Mouse (Mus musculus): Measurements from ENCODE around the gene Smarcad1. TPM values are rescaled to one million over a fixed set of nuclear protein-coding genes. Genes with fewer than 3 reads are reported as not detected.

The Smarcad1 gene
- total RNA-seq, 4 experiments from 2014 or later: 5.8 to 9.8 (median 8.5) TPM

DNA sequence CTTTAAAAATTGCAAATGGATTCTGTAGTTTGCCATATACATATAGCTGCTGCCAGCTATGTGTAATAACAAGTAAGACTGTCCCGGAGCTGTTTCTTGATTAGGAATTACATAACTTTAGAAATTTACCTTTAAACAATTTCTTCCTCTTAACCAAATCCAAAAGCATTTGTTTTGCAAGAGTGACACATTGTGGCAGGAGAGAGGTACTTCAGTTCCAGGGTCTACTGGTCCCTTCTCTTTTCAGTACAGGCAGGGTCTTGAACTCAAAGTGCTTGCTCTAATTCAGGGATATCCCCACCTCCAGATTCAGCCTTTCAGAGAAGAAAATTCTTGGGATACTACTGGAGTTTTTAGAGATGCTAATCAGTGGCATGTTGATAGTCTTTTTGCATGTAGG, 36.8 kb downstream of the Smarcad1 start:
- no peak for DNase-seq (ENCODE audit: low spot score in 2 of 2)

DNA sequence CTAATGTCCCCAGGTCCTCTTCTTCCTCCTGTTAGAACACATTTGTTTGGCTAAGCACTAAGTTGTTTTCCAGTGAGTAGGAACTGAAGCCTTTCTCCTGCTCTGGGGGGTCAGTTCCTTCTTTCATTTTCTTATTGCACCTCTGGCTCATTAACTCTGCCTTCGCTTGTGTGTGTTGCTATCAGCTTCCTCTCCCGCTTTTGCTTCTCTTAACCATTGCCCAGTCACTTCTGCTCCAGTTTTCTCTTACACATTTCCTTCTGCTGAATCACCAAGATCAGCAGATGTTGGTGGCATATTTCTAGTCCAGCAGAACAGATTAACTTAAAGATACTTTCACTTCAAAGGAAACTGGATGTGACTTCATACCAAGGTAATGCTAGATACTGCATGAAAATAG, 72.5 kb downstream of the Smarcad1 start:
- no peak for DNase-seq (ENCODE audit: low spot score in 2 of 2)

DNA sequence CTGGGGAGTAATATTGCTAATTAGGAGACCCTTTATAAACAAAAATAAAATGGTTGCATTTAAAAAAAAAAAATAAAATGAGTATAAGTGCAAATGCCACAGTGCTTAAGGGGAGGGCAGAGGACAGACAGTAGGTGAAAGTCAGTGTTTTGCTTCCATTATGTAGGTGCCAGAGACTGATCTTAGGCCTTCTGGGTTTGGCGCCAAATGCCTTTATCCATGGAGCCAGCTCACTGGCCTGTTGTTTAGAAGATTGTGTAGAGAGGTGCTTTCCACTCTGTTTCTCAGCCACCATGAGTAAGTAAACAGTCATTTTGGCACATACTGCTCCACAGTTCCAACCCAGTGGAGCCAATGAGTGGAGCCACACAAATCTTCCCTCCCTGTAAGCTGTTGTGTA, 75.2 kb downstream of the Smarcad1 start:
- DNase-seq (ENCODE audit: low spot score in 2 of 2): no peak

DNA sequence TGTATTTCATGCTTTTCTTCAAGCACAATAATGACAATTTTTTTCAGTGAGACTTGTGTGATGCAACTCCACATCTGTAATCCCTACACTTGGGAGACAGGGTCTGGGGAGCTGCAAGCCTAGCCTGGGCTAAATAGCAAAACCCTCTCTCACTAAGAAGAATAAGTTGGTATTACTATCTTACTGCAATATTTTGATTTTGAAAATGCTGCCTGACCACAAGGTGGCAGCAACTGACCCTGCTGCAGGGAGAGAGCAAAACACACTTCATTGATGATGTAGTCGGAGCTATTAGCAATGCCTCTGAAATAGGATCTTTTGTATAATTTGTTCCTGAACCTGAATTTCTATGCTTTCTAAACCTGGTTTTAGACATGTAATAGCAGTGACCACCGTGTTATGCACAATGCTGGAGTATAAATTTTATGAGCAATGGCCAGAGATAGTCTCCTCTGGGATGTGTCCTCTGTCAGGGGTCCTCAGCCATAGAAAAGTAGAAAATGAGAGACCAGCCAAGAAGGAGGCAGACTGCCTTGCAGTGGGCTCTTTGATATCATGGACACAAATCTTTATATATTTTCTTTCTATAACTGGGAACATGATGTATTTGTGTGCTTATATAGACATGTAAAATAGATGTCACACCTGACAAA, 83.8 kb downstream of the Smarcad1 start:
- no peak for DNase-seq (ENCODE audit: low spot score in 2 of 2)

DNA sequence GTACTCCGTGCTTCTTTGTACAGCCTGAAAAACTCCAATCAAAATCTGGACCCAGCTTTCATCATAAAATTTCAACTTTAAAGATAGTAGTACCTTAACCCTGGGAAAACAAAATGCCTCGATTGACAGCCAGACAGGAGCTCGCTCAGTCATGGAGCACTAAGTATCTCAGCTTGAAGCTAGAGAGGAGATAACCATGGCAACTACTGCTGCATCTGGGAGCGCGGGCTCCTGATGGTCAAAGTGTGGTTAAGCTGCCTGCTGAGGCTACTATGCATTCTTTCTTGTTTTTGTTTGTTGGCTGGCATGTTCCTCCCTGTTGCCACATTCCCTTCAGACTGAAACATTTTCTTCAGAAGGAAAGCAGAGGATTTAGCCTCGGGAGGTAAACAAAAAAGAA, 90.0 kb downstream of the Smarcad1 start:
- no peak for DNase-seq (ENCODE audit: low spot score in 2 of 2)

DNA sequence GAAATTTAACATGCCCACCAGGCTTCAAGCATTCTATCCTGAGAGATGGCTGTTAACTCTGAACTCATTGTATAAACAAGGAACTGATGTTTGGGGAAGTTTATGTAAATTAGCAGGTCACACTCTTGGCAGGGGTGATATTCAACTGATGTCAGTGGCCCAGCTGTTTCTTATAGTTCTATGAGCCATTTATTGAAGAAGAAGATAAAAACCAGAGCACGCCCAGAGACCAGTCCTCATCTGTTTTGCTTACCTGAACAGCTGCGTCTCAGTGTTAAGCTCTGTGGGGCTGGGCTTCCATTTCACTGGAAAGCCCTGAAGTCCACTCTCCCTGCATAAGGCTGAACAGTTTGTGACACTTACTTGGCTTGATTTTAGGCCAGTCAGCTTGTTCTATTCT, 95.4 kb downstream of the Smarcad1 start:
- DNase-seq (ENCODE audit: low spot score in 2 of 2): no peak

DNA sequence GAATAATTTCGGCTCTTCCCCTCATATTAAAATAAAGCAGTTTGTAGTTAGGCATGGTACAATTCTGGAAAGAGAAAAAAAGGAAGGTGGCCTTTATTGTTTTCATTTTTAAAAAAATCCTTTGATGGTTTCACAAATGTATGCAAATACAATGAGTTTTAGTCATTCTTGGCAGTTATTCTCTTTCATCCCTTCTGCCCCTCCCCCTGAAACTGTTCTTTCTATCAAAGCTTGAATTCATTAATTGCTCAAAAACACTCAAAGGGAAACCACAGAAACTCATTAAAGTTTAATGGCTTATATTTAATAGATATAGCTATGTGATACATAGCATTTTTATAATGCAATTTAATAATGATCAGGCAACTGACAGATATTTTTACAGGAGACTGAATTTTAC, 95.9 kb downstream of the Smarcad1 start:
- no peak for DNase-seq (ENCODE audit: low spot score in 2 of 2)

DNA sequence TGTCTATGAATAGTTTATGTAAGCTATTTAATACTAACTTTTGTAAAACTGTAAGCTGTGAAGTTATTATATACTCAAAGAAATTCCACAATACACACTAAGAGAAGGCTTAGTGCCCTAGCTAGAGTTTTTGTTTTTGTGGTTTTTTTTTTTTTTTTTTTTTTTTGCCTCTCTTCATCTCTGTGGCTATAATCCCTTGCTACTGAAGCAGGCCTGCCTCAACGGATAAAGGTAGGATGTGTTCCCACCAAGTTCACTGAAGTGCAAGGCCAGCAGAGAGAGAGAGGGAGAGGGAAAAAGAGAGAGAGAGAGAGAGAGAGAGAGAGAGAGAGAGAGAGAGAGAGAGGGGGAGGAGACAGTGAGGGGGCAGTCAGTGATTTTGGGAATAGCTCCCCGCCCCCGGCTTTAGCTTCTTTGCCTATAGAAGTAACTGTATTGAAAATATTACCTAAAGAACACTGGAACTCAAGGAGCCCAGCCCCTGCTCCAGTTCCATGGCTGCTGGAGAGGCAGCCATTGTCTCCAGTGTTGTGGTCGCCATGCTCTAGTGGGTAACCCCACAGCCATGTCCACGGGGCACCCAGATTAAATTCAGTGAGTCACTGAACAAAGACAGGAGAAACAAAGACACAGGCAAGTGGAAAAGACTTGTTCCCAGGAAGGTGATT, 97.8 kb downstream of the Smarcad1 start:
- DNase-seq (ENCODE audit: low spot score in 2 of 2): no peak

DNA sequence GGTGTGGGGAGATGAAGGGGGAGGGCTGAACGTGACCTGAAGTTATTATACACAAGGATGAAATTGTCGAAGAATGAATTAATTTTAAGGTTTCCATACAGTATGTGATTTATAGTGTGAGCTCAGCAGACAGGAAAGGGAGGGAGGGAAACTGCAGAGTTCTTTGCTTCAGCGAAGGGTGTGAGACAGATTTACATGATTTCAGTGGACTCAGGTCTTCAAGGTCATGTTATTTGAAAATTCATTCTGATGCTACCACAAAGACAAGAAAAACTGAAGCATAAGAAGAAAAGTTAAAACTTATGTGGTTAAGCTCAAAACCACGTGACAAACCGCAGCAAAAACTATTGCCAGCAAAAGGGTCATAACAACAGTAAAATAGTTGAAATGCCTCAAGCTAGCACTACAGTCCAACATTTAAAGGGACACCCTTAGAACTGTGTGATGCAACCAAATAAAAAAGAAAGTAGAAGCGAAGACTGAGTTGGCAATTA, 98.4 kb downstream of the Smarcad1 start:
- DNase-seq (ENCODE audit: low spot score in 2 of 2): no peak

DNA sequence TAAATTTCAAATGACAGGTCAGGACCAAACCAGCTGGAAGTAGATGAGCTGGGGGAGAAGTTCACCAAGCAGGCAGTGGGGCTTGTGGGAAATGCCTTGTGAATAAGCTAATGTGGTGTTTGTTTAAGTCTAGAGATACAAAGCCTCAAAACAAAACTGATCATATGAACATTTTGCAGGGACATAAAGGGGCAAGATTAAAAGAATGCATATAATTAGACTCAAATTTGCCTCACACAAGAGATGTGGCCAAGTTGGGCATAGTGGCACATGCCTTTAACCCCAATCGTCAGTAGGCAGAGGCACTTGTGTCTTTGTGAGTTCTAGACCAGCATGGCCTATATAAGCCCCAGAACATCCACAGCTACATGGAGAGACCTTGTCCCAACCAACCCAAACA, 99.9 kb downstream of the Smarcad1 start:
- no peak for DNase-seq (ENCODE audit: low spot score in 2 of 2)

DNA sequence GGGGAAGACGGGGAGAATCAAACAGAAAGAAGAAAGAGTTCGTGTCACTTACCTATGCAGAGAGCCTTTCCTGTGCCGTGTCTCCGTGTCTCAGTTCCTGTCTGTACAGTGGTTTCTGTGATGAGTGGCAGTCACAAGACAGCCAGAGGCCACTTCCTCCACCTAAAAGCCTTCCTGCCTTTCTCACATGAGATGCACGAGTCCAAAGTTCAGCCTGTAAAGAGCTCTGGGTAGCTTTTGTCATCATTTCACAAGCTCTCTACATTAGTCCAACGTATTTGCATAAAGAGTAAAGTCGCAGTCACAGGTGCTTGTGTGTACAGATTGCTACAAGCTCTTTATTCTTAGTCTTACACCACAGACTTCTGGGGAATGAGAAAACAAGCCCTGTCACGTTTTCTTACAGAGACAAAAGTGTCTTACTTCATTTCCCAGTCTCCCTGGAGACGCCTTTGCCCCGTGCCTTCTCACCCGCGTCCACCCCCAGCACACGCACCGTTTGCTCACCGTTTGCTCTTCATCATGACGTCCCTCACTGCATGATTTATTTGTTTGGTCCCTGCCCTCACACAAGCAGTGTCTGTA, 102.3 kb downstream of the Smarcad1 start, which contains the start of gene Hpgds:
Gene Hpgds, minus strand, starts transcription at position 288 of the 585 bp plus-strand sequence.
- DNase-seq (ENCODE audit: low spot score in 2 of 2): no peak

DNA sequence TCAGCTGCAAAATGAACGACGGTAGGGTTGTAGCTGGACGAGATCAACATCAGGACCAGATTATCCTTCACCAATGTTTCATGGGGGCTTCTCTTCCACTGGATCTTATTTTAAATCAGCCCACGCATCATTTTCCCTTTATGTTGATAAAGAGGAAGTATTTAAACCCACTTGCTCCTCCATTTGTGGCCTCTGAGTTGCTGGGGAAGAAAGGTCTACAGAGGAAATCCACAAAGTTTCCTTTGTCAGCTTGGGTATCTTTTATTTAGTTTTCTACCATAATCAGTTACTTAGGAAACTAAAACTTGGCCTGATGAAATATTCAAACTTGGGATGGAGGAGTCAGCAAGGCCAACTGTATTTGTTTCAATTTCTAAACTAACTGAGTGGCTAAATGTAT, 104.0 kb downstream of the Smarcad1 start:
- DNase-seq (ENCODE audit: low spot score in 2 of 2): no peak

DNA sequence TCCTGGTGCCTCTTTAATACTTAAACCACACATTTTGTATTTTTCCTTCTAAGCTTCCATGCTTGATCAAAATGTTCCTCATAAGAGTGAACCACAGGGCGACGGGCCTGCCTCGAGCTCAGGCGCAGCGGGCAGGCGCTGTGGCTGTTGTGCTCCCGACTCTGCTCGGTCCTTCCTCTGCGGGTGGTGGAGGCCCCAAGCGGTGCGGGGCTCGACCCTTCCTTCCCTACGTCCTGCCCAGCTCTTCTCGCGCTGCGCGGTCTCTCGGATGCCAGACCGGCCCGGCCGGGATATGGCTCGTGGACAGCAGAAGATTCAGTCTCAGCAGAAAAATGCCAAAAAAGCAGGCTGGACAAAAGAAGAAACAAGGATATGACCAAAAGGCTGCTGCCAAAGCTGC, 108.3 kb downstream of the Smarcad1 start:
- no peak for DNase-seq (ENCODE audit: low spot score in 2 of 2)

DNA sequence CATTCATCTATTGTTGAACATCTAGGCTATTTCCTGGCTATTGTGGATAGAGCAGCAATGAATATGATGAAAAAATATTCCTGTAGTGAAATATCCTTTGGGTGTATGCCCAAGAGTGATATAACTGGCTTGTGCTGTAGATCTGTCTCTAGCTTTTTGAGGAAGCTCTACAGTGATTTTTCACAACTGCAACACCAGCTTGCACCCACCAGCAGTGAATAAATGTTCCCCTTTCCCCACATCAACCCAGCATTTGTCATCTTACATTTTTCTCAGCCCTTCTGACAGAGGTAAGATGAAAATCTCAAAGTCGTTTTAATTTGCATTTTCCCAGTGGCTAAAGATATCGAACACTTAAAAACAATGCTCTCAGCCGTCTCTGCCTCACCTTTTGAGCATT, 111.2 kb downstream of the Smarcad1 start:
- no peak for DNase-seq (ENCODE audit: low spot score in 2 of 2)

DNA sequence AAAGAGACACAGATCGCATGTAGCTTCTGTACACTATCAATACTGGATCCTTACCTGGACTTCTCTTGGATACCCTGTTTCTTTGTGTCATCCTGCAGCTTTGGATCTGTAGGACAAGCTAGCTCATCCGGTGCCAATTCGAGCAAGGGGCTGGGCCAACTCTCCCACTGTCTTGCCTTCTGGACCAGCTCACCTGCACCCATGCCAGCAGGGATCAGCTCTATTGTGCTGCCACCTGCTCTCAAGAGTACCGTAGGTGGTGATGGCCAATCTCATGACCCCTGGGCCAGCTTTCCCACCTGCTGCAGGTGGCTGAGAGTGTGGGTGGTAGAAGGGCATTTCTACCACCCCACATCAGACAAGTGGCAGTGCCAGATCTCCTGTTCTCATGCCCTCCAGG, 114.7 kb downstream of the Smarcad1 start:
- no peak for DNase-seq (ENCODE audit: low spot score in 2 of 2)

DNA sequence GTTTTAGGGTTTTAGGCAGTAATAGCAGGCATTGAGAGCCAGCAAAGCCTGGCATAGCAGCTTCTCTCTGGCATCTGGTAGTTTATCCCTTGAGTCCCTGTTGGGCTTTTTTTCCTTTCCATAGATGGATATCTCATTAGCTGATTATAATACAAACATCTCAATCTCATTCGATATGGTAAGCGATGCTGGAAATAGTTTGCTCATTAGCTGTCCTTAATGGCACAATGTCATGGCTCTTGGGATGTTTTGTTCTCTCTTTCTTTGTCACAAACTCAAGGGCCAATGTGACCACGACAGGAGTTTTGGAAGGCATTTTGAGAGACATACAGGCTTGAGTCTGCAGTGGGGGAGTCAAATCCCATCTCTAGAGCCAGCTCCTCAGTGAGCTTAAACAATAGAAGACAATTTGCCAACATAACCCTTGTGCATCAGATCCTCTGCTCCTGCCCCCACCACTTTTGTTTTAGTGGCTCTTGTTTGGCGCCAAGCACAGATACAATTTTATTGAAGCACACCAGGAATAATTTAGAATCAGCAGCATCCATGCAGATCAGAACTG, 117.1 kb downstream of the Smarcad1 start:
- no peak for DNase-seq (ENCODE audit: low spot score in 2 of 2)

DNA sequence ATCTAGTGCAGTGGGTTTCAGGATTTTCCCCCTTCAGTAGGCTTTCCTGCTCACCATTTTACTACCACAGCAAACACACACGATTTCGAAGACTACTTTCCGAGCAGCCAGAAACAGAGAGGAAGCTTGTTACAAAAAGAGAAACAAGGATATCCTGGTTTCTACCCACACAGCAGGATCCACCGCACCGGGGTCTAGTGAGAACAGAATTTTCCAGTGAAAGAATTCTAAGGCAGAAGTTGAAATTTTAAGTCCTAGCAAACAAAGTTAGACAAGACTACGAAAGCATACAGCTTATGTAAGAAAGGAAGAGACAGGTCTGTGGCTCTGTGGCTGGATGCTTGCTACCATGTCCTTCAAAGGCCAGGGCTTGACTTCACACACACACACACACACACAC, 121.8 kb downstream of the Smarcad1 start:
- DNase-seq (ENCODE audit: low spot score in 2 of 2): no peak

DNA sequence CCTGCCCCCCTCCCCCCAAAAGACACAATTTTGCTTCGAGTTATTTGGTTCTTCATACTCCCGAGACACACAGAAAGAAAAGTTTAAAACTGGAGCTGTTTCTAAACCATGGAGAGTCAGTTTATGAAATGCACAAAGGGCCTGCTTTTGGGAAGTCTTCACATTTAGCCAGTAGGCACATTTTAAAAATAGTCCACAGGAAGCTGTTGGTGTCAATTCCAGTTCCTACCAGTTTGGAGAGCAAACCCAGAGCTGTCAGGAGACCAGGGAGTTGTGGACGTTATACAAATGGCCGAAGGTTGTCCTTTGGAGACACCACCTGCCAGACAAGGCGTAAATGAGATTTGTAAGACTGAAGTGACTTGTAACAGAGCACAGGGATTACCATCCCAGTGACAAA, 122.6 kb downstream of the Smarcad1 start:
- DNase-seq (ENCODE audit: low spot score in 2 of 2): no peak
